Mouse (Mus musculus) right cerebral cortex, postnatal 4 days (tissue): ENCODE measurements at regions not wholly inside any gene's neighbourhood (a gene's known extent, or its start where the extent isn't known, plus 50 kb on each side); places are given as distances from the start of the nearest gene placed in this dataset.

Experiments used
- DNase-seq: peaks from one replicate; pipeline ENCODE4 v3.0.0-alpha.2; 2022

GRCm38 (mm10) chr4:12766763-12767162 lies 594.9 kb upstream of the Fam92a start:
- DNase-seq = no peak

GRCm38 (mm10) chr4:12750817-12751216 lies 579.0 kb upstream of the Fam92a start:
- no peak for DNase-seq

- no peak for DNase-seq
Observed at GRCm38 (mm10) chr4:12749874-12750273, 578.1 kb upstream of the Fam92a start.

- no peak for DNase-seq
Observed at GRCm38 (mm10) chr4:12743714-12744327, 572.0 kb upstream of the Fam92a start.

- no peak for DNase-seq
Observed at GRCm38 (mm10) chr4:12736411-12736810, 564.6 kb upstream of the Fam92a start.

- DNase-seq = no peak
Observed at GRCm38 (mm10) chr4:12700189-12700588, 528.4 kb upstream of the Fam92a start.

- no peak for DNase-seq
Observed at GRCm38 (mm10) chr4:12677814-12678213, 506.0 kb upstream of the Fam92a start.

GRCm38 (mm10) chr4:12671399-12671798 lies 499.6 kb upstream of the Fam92a start:
- no peak for DNase-seq

- no peak for DNase-seq
Observed at GRCm38 (mm10) chr4:12663176-12663575, 491.4 kb upstream of the Fam92a start.

- DNase-seq = no peak
Observed at GRCm38 (mm10) chr4:12662683-12663082, 490.9 kb upstream of the Fam92a start.

- no peak for DNase-seq
Observed at GRCm38 (mm10) chr4:12659084-12659483, 487.3 kb upstream of the Fam92a start.

- DNase-seq = no peak
Observed at GRCm38 (mm10) chr4:12658594-12658993, 486.8 kb upstream of the Fam92a start.

- no peak for DNase-seq
Observed at GRCm38 (mm10) chr4:12657820-12658219, 486.0 kb upstream of the Fam92a start.

- DNase-seq = no peak
Observed at GRCm38 (mm10) chr4:12656924-12657603, 485.2 kb upstream of the Fam92a start.

- no peak for DNase-seq
Observed at GRCm38 (mm10) chr4:12655457-12656228, 483.8 kb upstream of the Fam92a start.

GRCm38 (mm10) chr4:12654568-12655456 lies 483.0 kb upstream of the Fam92a start:
- no peak for DNase-seq

- no peak for DNase-seq
Observed at GRCm38 (mm10) chr4:12647732-12648131, 475.9 kb upstream of the Fam92a start.

- no peak for DNase-seq
Observed at GRCm38 (mm10) chr4:12642525-12642928, 470.7 kb upstream of the Fam92a start.

GRCm38 (mm10) chr4:12629375-12629821 lies 457.6 kb upstream of the Fam92a start:
- DNase-seq = peak; percentile 7

- DNase-seq = no peak
Observed at GRCm38 (mm10) chr4:12628702-12629374, 457.0 kb upstream of the Fam92a start.

- DNase-seq = no peak
Observed at GRCm38 (mm10) chr4:12627158-12627871, 455.5 kb upstream of the Fam92a start.
